Mouse (Mus musculus): Measurements from ENCODE around the gene Grk5. TPM values are rescaled to one million over a fixed set of nuclear protein-coding genes. Genes with fewer than 3 reads are reported as not detected.
A peak's percentile ranks its signal among the peaks of the same experiment; 100 is the strongest.

The Grk5 gene
- polyA plus RNA-seq, 2 experiments, result 0.50 to 0.84 TPM

DNA sequence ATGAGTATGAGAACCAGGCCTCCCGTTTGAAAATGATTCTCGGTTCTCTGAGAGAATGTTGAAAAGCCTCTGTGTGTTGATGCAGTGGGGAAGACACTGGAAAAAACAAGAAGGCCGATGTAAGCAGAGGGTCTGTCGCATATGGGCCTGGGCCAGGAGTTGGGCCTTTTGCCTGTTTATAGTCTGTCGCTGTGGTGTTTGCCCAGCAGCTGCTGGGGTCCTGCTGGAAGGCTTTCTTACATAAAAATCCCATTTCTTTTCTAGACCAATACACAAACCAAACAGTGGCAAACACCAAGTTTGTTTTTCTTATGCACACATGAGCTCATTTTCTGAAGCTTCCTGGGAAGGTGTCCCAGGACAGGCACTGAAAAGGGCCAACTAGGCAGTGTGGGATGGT lies 100.2 kb downstream of the Grk5 start:
- Histone ChIP-seq H3K27me3 (ENCODE audit: control insufficient read depth, insufficient read depth, low read length) (no peaks in the 10 kb centered on the region), H3K4me3 (ENCODE audit: insufficient read depth in 1 of 2, low read depth in 2 of 2, low read length in 2 of 2) (no peak overlapping the region), H3K27ac (no peak overlapping the region), H3K4me2 (ENCODE audit: low read depth) (no peak overlapping the region), H3K4me1 (replicated peaks; ENCODE audit: control insufficient read depth in 2 of 2, insufficient read depth in 2 of 2, low read length in 1 of 2) (peaks cover 0 to 5% of the 10 kb centered on the region in 2 experiments; a peak in 2 of 4 replicates), H3K9me3 (ENCODE audit: control insufficient read depth, low read length) (no peaks in the 10 kb centered on the region), H3K9ac (replicated peaks) (no peak overlapping the region), H3K36me3 (replicated peaks; ENCODE audit: control insufficient read depth, insufficient read depth, low read depth) (no peaks in the 10 kb centered on the region)
- DNase-seq (ENCODE audit: low read depth in 3 of 3, low spot score in 3 of 3), result no peak
- no peak for TF ChIP-seq EP300 (IDR thresholded peaks at IDR 0.05; ENCODE audit: low read depth)
- TF ChIP-seq CTCF (IDR thresholded peaks at IDR 0.05; ENCODE audit: low read depth), result no peak
- ATAC-seq (ENCODE audit: insufficient read depth), result no peak
- WGBS (ENCODE audit: insufficient replicate concordance), result 67% methylated on average over 5 of the region's 5 CpGs

DNA sequence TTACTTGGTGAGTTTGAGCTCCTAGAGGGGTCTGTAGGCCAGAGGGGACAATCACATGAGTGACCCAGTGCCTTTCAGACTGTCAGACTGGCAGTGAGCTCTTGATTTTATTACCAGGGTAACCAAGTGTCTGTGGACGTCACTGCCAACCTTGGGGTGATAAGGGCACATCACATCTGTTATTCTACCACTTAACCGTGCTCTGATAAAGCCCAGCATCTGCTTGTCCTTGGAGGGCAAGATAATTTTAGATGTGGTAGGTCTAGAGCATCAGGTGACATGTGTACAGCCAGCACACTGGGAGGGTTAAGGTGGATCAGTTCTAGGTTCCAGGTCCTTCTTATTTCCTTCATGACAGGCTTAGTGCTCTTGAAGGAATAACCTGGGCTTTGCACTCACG lies 104.7 kb downstream of the Grk5 start:
- Histone ChIP-seq H3K4me3 (ENCODE audit: insufficient read depth in 1 of 2, low read depth in 2 of 2, low read length in 2 of 2) (no peak overlapping the region), H3K27me3 (ENCODE audit: control insufficient read depth, insufficient read depth, low read length) (no peaks in the 10 kb centered on the region), H3K4me2 (ENCODE audit: low read depth) (no peak overlapping the region), H3K36me3 (replicated peaks; ENCODE audit: control insufficient read depth, insufficient read depth, low read depth) (no peaks in the 10 kb centered on the region), H3K9ac (replicated peaks) (no peak overlapping the region), H3K27ac (no peak overlapping the region), H3K9me3 (ENCODE audit: control insufficient read depth, low read length) (no peaks in the 10 kb centered on the region), H3K4me1 (replicated peaks; ENCODE audit: control insufficient read depth in 2 of 2, insufficient read depth in 2 of 2, low read length in 1 of 2) (peaks cover 0 to 6% of the 10 kb centered on the region in 2 experiments; a peak in 2 of 4 replicates)
- ATAC-seq (ENCODE audit: insufficient read depth), result peak; percentile 88
- TF ChIP-seq EP300 (IDR thresholded peaks at IDR 0.05; ENCODE audit: low read depth), result peak; percentile 74
- TF ChIP-seq CTCF (IDR thresholded peaks at IDR 0.05; ENCODE audit: low read depth), result no peak
- DNase-seq (ENCODE audit: low read depth in 3 of 3, low spot score in 3 of 3), result peak; percentile 36 to 65 (median 43)
- 28% methylated on average over 3 of the region's 3 CpGs for WGBS (ENCODE audit: insufficient replicate concordance)

GRCm38 (mm10) chr19:60994845-60995244 lies 105.3 kb downstream of the Grk5 start:
- 28% methylated on average over 2 of the region's 2 CpGs for WGBS (ENCODE audit: insufficient replicate concordance)
- peaks cover 0 to 8% of the 10 kb centered on the region in 2 experiments; a peak in 2 of 4 replicates for H3K4me1 ChIP-seq (replicated peaks; ENCODE audit: control insufficient read depth in 2 of 2, insufficient read depth in 2 of 2, low read length in 1 of 2)
- H3K4me2 ChIP-seq (ENCODE audit: low read depth), result no peak overlapping the region
- H3K4me3 ChIP-seq (ENCODE audit: insufficient read depth in 1 of 2, low read depth in 2 of 2, low read length in 2 of 2), result no peak overlapping the region
- H3K9ac ChIP-seq (replicated peaks), result no peak overlapping the region
- ATAC-seq (ENCODE audit: insufficient read depth) (peak; percentile 57; the same call in 1 of the 2 replicates), DNase-seq (ENCODE audit: low read depth in 3 of 3, low spot score in 3 of 3) (no peak)
- no peak for TF ChIP-seq EP300 (IDR thresholded peaks at IDR 0.05; ENCODE audit: low read depth)
- TF ChIP-seq CTCF (IDR thresholded peaks at IDR 0.05; ENCODE audit: low read depth), result no peak
- no peaks in the 10 kb centered on the region for H3K9me3 ChIP-seq (ENCODE audit: control insufficient read depth, low read length)
- H3K27me3 ChIP-seq (ENCODE audit: control insufficient read depth, insufficient read depth, low read length), result no peaks in the 10 kb centered on the region
- H3K36me3 ChIP-seq (replicated peaks; ENCODE audit: control insufficient read depth, insufficient read depth, low read depth), result no peaks in the 10 kb centered on the region
- H3K27ac ChIP-seq, result no peak overlapping the region

- H3K27ac ChIP-seq, result no peak overlapping the region
- no peak for TF ChIP-seq EP300 (IDR thresholded peaks at IDR 0.05; ENCODE audit: low read depth)
- no peak for TF ChIP-seq CTCF (IDR thresholded peaks at IDR 0.05; ENCODE audit: low read depth)
- no peaks in the 10 kb centered on the region for H3K36me3 ChIP-seq (replicated peaks; ENCODE audit: control insufficient read depth, insufficient read depth, low read depth)
- DNase-seq (ENCODE audit: low read depth in 3 of 3, low spot score in 3 of 3) (no peak), ATAC-seq (ENCODE audit: insufficient read depth) (no peak)
- no peaks in the 10 kb centered on the region for H3K9me3 ChIP-seq (ENCODE audit: control insufficient read depth, low read length)
- no peak overlapping the region for H3K9ac ChIP-seq (replicated peaks)
- no peak overlapping the region for H3K4me3 ChIP-seq (ENCODE audit: insufficient read depth in 1 of 2, low read depth in 2 of 2, low read length in 2 of 2)
- H3K27me3 ChIP-seq (ENCODE audit: control insufficient read depth, insufficient read depth, low read length), result no peaks in the 10 kb centered on the region
- H3K4me2 ChIP-seq (ENCODE audit: low read depth), result no peak overlapping the region
- peaks cover 0 to 16% of the 10 kb centered on the region in 2 experiments; a peak in 3 of 4 replicates for H3K4me1 ChIP-seq (replicated peaks; ENCODE audit: control insufficient read depth in 2 of 2, insufficient read depth in 2 of 2, low read length in 1 of 2)
- WGBS (ENCODE audit: insufficient replicate concordance), result 75% methylated on average over 4 of the region's 4 CpGs
These were observed 108.2 kb downstream of the Grk5 start for GRCm38 (mm10) chr19:60997784-60998183.

DNA sequence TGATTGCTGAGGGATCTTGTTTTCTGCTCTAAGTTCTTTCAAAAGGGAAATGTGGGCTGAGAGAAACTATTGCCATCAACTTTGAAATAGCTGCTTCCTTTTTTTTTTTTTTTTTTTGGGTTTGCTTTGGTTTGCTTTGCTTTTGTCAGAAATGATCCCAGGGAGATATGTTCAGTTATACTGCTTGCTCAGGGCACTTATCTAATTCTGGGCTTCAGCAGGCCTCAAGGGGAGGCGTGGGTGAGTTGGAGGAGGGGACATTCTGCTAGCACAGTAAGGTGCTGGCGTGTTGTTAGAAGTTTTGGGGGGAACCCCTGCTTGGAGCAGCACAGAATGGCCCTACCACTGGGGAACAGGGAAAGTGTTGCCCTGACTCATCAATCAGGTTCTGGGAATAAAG lies 110.1 kb downstream of the Grk5 start:
- Histone ChIP-seq H3K4me1 (replicated peaks; ENCODE audit: control insufficient read depth in 2 of 2, insufficient read depth in 2 of 2, low read length in 1 of 2) (peaks cover 0 to 12% of the 10 kb centered on the region in 2 experiments; a peak in 3 of 4 replicates), H3K4me3 (ENCODE audit: insufficient read depth in 1 of 2, low read depth in 2 of 2, low read length in 2 of 2) (no peak overlapping the region), H3K4me2 (ENCODE audit: low read depth) (no peak overlapping the region), H3K27ac (no peak overlapping the region), H3K27me3 (ENCODE audit: control insufficient read depth, insufficient read depth, low read length) (no peaks in the 10 kb centered on the region), H3K9ac (replicated peaks) (no peak overlapping the region), H3K9me3 (ENCODE audit: control insufficient read depth, low read length) (no peaks in the 10 kb centered on the region), H3K36me3 (replicated peaks; ENCODE audit: control insufficient read depth, insufficient read depth, low read depth) (no peaks in the 10 kb centered on the region)
- WGBS (ENCODE audit: insufficient replicate concordance), result 7% methylated on average over 2 of the region's 2 CpGs
- TF ChIP-seq CTCF (IDR thresholded peaks at IDR 0.05; ENCODE audit: low read depth) (no peak), EP300 (IDR thresholded peaks at IDR 0.05; ENCODE audit: low read depth) (no peak)
- ATAC-seq (ENCODE audit: insufficient read depth), result no peak
- DNase-seq (ENCODE audit: low read depth in 3 of 3, low spot score in 3 of 3), result no peak

Data from liver, embryonic 14.5 days (tissue).